In the genomic region with DNA sequence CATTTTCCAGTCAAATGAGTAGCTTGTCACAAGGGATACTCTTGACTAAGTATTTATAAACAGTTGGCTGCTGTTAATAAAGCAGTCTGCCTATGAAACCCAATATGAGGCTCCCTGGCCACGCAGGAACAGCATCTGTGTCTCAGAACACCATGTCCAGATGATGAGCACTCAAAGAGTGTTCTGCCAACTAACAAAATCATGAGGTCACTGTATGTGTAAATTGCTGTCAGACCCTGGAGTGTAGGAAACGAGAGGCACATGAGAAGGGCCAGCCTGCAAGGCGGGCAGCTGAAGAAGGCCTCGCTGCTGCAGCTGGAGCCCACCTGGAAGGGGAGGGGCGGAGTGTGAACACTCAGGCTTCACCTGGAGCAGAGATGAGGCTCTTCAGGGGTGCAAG, we compare ENCODE assay signal across 34 mouse cellular contexts. TPM values are rescaled to one million over a fixed set of nuclear protein-coding genes. Genes with fewer than 3 reads are reported as not detected.
DNase-seq lines count a peak whose midpoint lies in the region; ATAC-seq and TF ChIP-seq lines count a peak whose summit lies in the region.
"Had no signal": no experiment of that assay in that cellular context is flagged by ENCODE, and none has a peak within 500 bp of the region (broad histone marks: within the 10 kb centered on the region; RNA-seq: fewer than 3 reads in every experiment).

No protein-coding gene starts in this region.

- no peak overlapping the region for H3K9ac ChIP-seq in stomach, embryonic 16.5 days (ENCODE audit: low read length)
- no peak overlapping the region for H3K9ac ChIP-seq in stomach, postnatal 0 days (ENCODE audit: low read length)
- H3K9ac ChIP-seq: embryonic facial prominence, embryonic 13.5 days; forebrain, embryonic 12.5 days; forebrain, postnatal 0 days; heart, embryonic 13.5 days; intestine, embryonic 15.5 days; limb, embryonic 13.5 days; liver, embryonic 13.5 days; lung, embryonic 14.5 days; midbrain, embryonic 15.5 days; neural tube, embryonic 15.5 days had no signal

- intact Hi-C loops in gastrocnemius, adult 2 months (cut with DNase I) = loop anchor here (1.0 to 2.0 kb wide), 2 partner anchors 34 to 68 kb away; a partner anchor contains a TSS
- intact Hi-C loops in gastrocnemius, postnatal 36 days (cut with DNase I) = loop anchor here (1.0 to 5.0 kb wide), 2 partner anchors 34 to 70 kb away; a partner anchor contains a TSS

- peak; percentile 37; the same call in 1 of the 2 replicates for ATAC-seq in stomach, embryonic 16.5 days (ENCODE audit: insufficient read depth, low FRiP score)
- no peak for ATAC-seq in stomach, postnatal 0 days (ENCODE audit: low FRiP score, low TSS enrichment)
- ATAC-seq: forebrain, postnatal 0 days; hindbrain, postnatal 0 days; intestine, embryonic 15.5 days; midbrain, embryonic 15.5 days had no signal

- no peaks in the 10 kb centered on the region for H3K27me3 ChIP-seq in stomach, embryonic 16.5 days (ENCODE audit: control insufficient read depth, insufficient read depth, low read length)
- H3K27me3 ChIP-seq in stomach, postnatal 0 days (ENCODE audit: control insufficient read depth, insufficient read depth, low read length) = no peaks in the 10 kb centered on the region
- H3K27me3 ChIP-seq: embryonic facial prominence, embryonic 13.5 days; forebrain, embryonic 12.5 days; heart, embryonic 13.5 days; intestine, embryonic 15.5 days; limb, embryonic 13.5 days; liver, embryonic 13.5 days; midbrain, embryonic 15.5 days; neural tube, embryonic 15.5 days had no signal

- TF ChIP-seq EP300 in stomach, postnatal 0 days (optimal IDR thresholded peaks at IDR 0.05) = no peak

- no peak overlapping the region for H3K4me2 ChIP-seq in stomach, embryonic 16.5 days (ENCODE audit: low read depth, low read length)
- no peak overlapping the region for H3K4me2 ChIP-seq in stomach, postnatal 0 days (replicated peaks; ENCODE audit: low read depth)
- H3K4me2 ChIP-seq: embryonic facial prominence, embryonic 13.5 days; forebrain, embryonic 12.5 days; heart, embryonic 13.5 days; intestine, embryonic 15.5 days; limb, embryonic 13.5 days; liver, embryonic 13.5 days; lung, embryonic 14.5 days; midbrain, embryonic 15.5 days; neural tube, embryonic 15.5 days had no signal

- H3K9me3 ChIP-seq in stomach, embryonic 16.5 days (replicated peaks; ENCODE audit: control insufficient read depth, low read length) = no peaks in the 10 kb centered on the region
- H3K9me3 ChIP-seq in stomach, postnatal 0 days (ENCODE audit: control insufficient read depth, low read length) = no peaks in the 10 kb centered on the region
- H3K9me3 ChIP-seq: embryonic facial prominence, embryonic 13.5 days; forebrain, embryonic 12.5 days; heart, embryonic 13.5 days; hindbrain, embryonic 10.5 days; intestine, embryonic 15.5 days; limb, embryonic 13.5 days; liver, embryonic 13.5 days; midbrain, embryonic 10.5 days; midbrain, embryonic 15.5 days; neural tube, embryonic 15.5 days had no signal

- no peak overlapping the region; the same call in 1 of the 2 replicates for H3K4me3 ChIP-seq in gastrocnemius, adult 2 months
- no peak overlapping the region for H3K4me3 ChIP-seq in stomach, embryonic 16.5 days (replicated peaks; ENCODE audit: low read length)
- H3K4me3 ChIP-seq in stomach, postnatal 0 days (ENCODE audit: low read depth, low read length) = no peak overlapping the region
- H3K4me3 ChIP-seq: embryonic facial prominence, embryonic 13.5 days; forebrain, embryonic 12.5 days; heart, embryonic 13.5 days; hindbrain, embryonic 10.5 days; intestine, embryonic 15.5 days; limb, embryonic 13.5 days; liver, embryonic 13.5 days; midbrain, embryonic 10.5 days; midbrain, embryonic 15.5 days; neural tube, embryonic 15.5 days had no signal

- peak overlapping the region; percentile 93 for H3K27ac ChIP-seq in gastrocnemius, adult 2 months
- H3K27ac ChIP-seq in stomach, embryonic 16.5 days (ENCODE audit: low read length) = no peak overlapping the region
- no peak overlapping the region; the same call in 1 of the 2 replicates for H3K27ac ChIP-seq in stomach, postnatal 0 days (replicated peaks)
- H3K27ac ChIP-seq: embryonic facial prominence, embryonic 13.5 days; forebrain, embryonic 12.5 days; heart, embryonic 13.5 days; hindbrain, embryonic 10.5 days; hindbrain, postnatal 0 days; intestine, embryonic 15.5 days; kidney, postnatal 0 days; limb, embryonic 13.5 days; liver, embryonic 13.5 days; midbrain, embryonic 10.5 days; midbrain, embryonic 15.5 days; neural tube, embryonic 15.5 days had no signal

- no peaks in the 10 kb centered on the region; the same call in 1 of the 2 replicates for H3K36me3 ChIP-seq in stomach, embryonic 16.5 days (ENCODE audit: control insufficient read depth, insufficient read depth, low read length)
- H3K36me3 ChIP-seq in stomach, postnatal 0 days (ENCODE audit: control insufficient read depth, insufficient read depth, low read length) = peaks cover 3% of the 10 kb centered on the region; the same call in 1 of the 2 replicates
- H3K36me3 ChIP-seq: intestine, embryonic 15.5 days had no signal

- no peaks in the 10 kb centered on the region for H3K4me1 ChIP-seq in stomach, embryonic 16.5 days (ENCODE audit: control insufficient read depth, insufficient read depth, low read length)
- no peaks in the 10 kb centered on the region for H3K4me1 ChIP-seq in stomach, postnatal 0 days (replicated peaks; ENCODE audit: control insufficient read depth, insufficient read depth)
- H3K4me1 ChIP-seq: embryonic facial prominence, embryonic 13.5 days; forebrain, embryonic 12.5 days; hindbrain, embryonic 10.5 days; limb, embryonic 13.5 days; liver, embryonic 13.5 days; midbrain, embryonic 10.5 days; midbrain, embryonic 15.5 days; neural tube, embryonic 15.5 days had no signal

- TF ChIP-seq CTCF in gastrocnemius, adult 2 months (IDR thresholded peaks at IDR 0.05) = no peak
- no peak for TF ChIP-seq CTCF in stomach, postnatal 0 days (IDR thresholded peaks at IDR 0.05; ENCODE audit: low read depth)

- DNase-seq in gastrocnemius, adult 2 months = peak; percentile 74
- no peak for DNase-seq in gastrocnemius, postnatal 4 days (ENCODE audit: low spot score in 2 of 2)
- no peak for DNase-seq in stomach, postnatal 0 days (ENCODE audit: low spot score)
- DNase-seq in gastrocnemius, postnatal 36 days = peak; percentile 19 to 50
- peak; percentile 95 for DNase-seq in skeletal muscle tissue, adult 2 months (ENCODE audit: low read depth, low spot score)
- DNase-seq in cerebellum, postnatal 36 days = no peak
- no peak for DNase-seq in cerebellum, adult 11 months
- DNase-seq: adrenal gland, postnatal 14 days; cerebellum, adult 18-20 months; cerebellum, postnatal 10 days; embryo, embryonic 11 days; forebrain, postnatal 0 days; heart, postnatal 10 days; kidney, adult 2 months; kidney, postnatal 4 days; liver, embryonic 13.5 days; lung, embryonic 14.5 days; retina, postnatal 1 day; right cerebral cortex, postnatal 25 days; spleen, adult 18-20 months; thymus, adult 2 months; thymus, postnatal 36 days had no signal

- WGBS in stomach, embryonic 16.5 days = 64% methylated on average over 5 of the region's 5 CpGs
- WGBS in stomach, postnatal 0 days = 60% methylated on average over 5 of the region's 5 CpGs

RNA-seq across cellular contexts. Expression of a gene that starts 33.9 kb away (rescaled TPM):
- total RNA-seq in gastrocnemius, adult 2 months (2021) = 100 to 1,000 TPM; 191 to 193 TPM
- 10 to 100 TPM; 75.5 to 75.6 TPM for total RNA-seq in gastrocnemius, postnatal 4 days (2021)
- 23.8 and 25.4 TPM in 2 replicates for polyA plus RNA-seq in stomach, embryonic 16.5 days (2015; fragmentation: Nextera tagmentation; extraction: Ambion mirVana)
- polyA plus RNA-seq in stomach, postnatal 0 days (2015; fragmentation: Nextera tagmentation; extraction: Ambion mirVana) = 29.0 and 33.3 TPM in 2 replicates
- 100 to 1,000 TPM; 153 to 159 TPM for total RNA-seq in gastrocnemius, postnatal 36 days (2021)

RNA-seq across cellular contexts. Expression of a gene that starts 48.7 kb away (rescaled TPM):
- under 1 TPM in 1 of 2 experiments, not detected in 1; 0.15 TPM for total RNA-seq in gastrocnemius, adult 2 months (2021)
- 1 to 10 TPM in 1 of 2 experiments, under 1 TPM in 1; 0.98 to 1.1 TPM for total RNA-seq in gastrocnemius, postnatal 4 days (2021)
- polyA plus RNA-seq in stomach, embryonic 16.5 days (2015; fragmentation: Nextera tagmentation; extraction: Ambion mirVana) = 1.0 and 1.3 TPM in 2 replicates
- 0.50 and 0.72 TPM in 2 replicates for polyA plus RNA-seq in stomach, postnatal 0 days (2015; fragmentation: Nextera tagmentation; extraction: Ambion mirVana)
- total RNA-seq in gastrocnemius, postnatal 36 days (2021) = under 1 TPM in 1 of 2 experiments, not detected in 1; 0.30 TPM
- total RNA-seq: hindbrain, postnatal 0 days had no signal

Comparison
In these comparisons a context has a peak if more than half of its experiments do, and no peak if none do; other contexts are left out.
1. DNase-seq: peak in gastrocnemius, adult 2 months (single experiment), gastrocnemius, postnatal 36 days (2 of 2) and skeletal muscle tissue, adult 2 months (single experiment); none in gastrocnemius, postnatal 4 days (0 of 2), stomach, postnatal 0 days (single experiment), cerebellum, postnatal 36 days (0 of 2) and cerebellum, adult 11 months (single experiment).